Mouse (Mus musculus) gastrocnemius, postnatal 10 days (tissue): ENCODE results near the gene Olfr360. TPM values are rescaled to one million over a fixed set of nuclear protein-coding genes. Genes with fewer than 3 reads are reported as not detected.
"Not testable (repeated sequence)": the region's sequence is repeated elsewhere in the genome, so short reads cannot be mapped to it uniquely, and the experiment has no call there.

Experiments
- DNase-seq: peaks from one replicate; pipeline ENCODE4 v3.0.0; 2021; ENCODE audit warnings: mixed read lengths
- long read RNA-seq, 2 experiments: library from polyadenylated mRNA; stranded (forward); transcript quantifications; one replicate each; pipeline ENCODE4 v2.0.0; 2021
- total RNA-seq, 2 experiments: library from RNA; stranded (reverse); gene quantifications; 2 replicates each; pipeline ENCODE4 v1.2.3; 2021

The Olfr360 gene
- total RNA-seq: not detected
- long read RNA-seq, experiment 1: 0 reads
- long read RNA-seq, experiment 2: 0 reads

DNA sequence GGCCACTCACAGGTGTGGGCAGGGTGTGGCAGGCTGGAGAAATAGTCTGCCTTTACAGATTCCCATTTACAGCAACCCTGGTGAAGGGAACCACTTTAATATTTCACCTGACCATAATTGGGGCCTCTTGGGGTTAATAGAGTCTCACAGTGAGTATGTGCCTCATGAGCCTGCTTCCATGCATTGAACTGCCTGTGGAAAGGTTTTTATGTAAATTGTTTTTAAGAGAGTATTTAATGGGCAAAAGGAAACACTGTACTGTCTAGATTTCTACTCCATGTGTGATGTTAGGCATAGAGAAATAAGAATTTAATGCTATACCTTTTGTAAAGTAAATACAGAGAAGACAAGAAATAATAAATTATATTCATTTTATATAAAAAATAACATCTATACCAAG, at the start of gene Olfr360:
Olfr360 (plus strand) TSS at position 301 of the 400 bp plus-strand sequence.
- no peak for DNase-seq

DNA sequence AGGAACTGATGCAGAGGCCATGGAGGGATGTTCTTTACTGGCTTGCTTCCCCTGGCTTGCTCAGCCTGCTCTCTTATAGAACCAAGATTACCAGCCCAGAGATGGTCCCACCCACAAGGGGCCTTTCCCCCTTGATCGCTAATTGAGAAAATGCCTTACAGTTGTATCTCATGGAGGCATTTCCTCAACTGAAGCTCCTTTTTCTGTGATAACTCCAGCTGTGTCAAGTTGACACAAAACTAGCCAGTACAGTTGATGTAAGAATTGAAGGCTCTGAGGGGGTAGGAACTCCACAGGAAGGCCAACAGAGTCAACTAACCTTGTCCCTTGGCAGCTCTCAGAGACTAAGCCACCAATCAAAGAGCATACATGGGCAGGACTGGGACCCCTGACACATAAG, 23.6 kb downstream of the Olfr360 start, which contains the start of gene Olfr361:
Olfr361 (minus strand) TSS at position 101 of the 400 bp plus-strand sequence.
- DNase-seq: not testable (repeated sequence)

DNA sequence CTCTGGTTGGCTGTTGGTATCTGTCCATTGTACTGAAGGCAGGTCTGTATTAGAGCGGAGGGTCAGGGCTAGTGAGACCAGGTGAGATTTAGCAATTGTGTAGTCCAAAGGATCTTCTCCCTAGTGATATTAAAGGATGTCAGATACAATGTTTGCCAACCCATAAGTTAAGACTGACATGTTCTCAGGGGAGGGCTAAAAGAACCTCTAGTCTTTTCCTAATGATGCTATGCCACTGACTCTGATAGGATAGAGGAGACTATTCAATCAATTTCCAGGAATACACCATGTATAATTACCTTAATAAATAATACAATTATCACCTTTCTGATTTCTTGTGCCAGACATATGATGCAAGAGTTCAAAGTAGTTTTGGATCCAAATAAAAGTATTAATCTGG, 52.3 kb downstream of the Olfr360 start, which contains the start of gene Olfr362:
Olfr362 (minus strand) TSS at position 101 of the 400 bp plus-strand sequence.
- DNase-seq: no peak

Other genes with a start within 250 kb of the Olfr360 start
- gene Olfr3, start 248.7 kb upstream of the Olfr360 start, total RNA-seq: not detected
- gene Olfr350, start 219.4 kb upstream of the Olfr360 start, total RNA-seq: not detected
- gene Olfr351, start 203.1 kb upstream of the Olfr360 start, total RNA-seq: not detected
- not detected for gene Olfr352, start 197.3 kb upstream of the Olfr360 start, total RNA-seq
- gene Olfr353, start 172.8 kb upstream of the Olfr360 start, total RNA-seq: not detected
- not detected for gene Olfr354, start 160.1 kb upstream of the Olfr360 start, total RNA-seq
- gene Olfr355, start 136.8 kb upstream of the Olfr360 start, total RNA-seq: not detected
- gene Olfr356, start 128.6 kb upstream of the Olfr360 start, total RNA-seq: not detected
- not detected for gene Olfr357, start 71.9 kb upstream of the Olfr360 start, total RNA-seq
- not detected for gene Olfr358, start 56.4 kb upstream of the Olfr360 start, total RNA-seq
- not detected for gene Olfr361, start 23.5 kb downstream of the Olfr360 start, total RNA-seq
- gene Olfr362, start 52.2 kb downstream of the Olfr360 start, total RNA-seq: not detected
- gene Olfr364-ps1, start 73.6 kb downstream of the Olfr360 start, total RNA-seq: not detected
- not detected for gene Olfr365, start 122.5 kb downstream of the Olfr360 start, total RNA-seq
- gene Olfr366, start 145.8 kb downstream of the Olfr360 start, total RNA-seq: not detected